Mouse (Mus musculus) ES-E14 (cell line): Measurements from ENCODE around the gene Snx6.

Source experiments
- CHD2 ChIP-seq: IDR thresholded peaks from 2 replicates; pipeline ENCODE4 v1.6.1; 2014; ENCODE audit warnings: mild to moderate bottlenecking, low read depth, low read length, inconsistent platforms
- MAFK ChIP-seq: IDR thresholded peaks from 2 replicates; pipeline ENCODE4 v1.6.1; 2014; ENCODE audit warnings: mild to moderate bottlenecking, low read depth, low read length, inconsistent platforms; ENCODE audit not compliant: insufficient read depth
- ZC3H11A ChIP-seq: IDR thresholded peaks from 2 replicates; pipeline ENCODE4 v1.6.1; 2012; ENCODE audit warnings: low read depth, mild to moderate bottlenecking, inconsistent platforms, low read length, borderline replicate concordance
- ZNF384 ChIP-seq: IDR thresholded peaks from 2 replicates; pipeline ENCODE4 v1.6.1; 2012; ENCODE audit warnings: low read depth, low read length, inconsistent platforms

DNA sequence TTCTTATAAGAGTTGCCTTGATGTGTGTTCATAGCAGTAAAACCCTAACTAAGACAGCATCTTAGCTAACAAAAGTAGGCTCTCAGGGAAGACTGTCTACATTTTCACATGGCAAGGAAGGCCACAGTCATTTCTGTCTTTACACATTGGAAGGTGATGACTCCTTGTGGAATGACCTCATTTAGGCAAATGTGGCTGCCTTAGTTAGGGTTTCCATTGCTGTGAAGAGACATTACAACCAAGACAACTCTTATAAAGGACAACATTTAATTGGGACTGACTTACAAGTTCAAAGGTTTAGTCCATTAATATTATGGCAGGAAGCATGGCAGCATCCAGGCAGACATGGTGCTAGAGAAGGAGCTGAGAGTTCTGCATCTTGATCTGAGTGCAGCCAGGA is 43.4 kb upstream of the Snx6 start:
- TF ChIP-seq MAFK (no peak), ZNF384 (no peak), CHD2 (no peak), ZC3H11A (no peak)
